Mouse (Mus musculus): ENCODE data around the gene Arhgap9. TPM values are rescaled to one million over a fixed set of nuclear protein-coding genes. Genes with fewer than 3 reads are reported as not detected.
"Not testable (repeated sequence)": the region's sequence is repeated elsewhere in the genome, so short reads cannot be mapped to it uniquely, and the experiment has no call there.

The Arhgap9 gene
- polyA plus RNA-seq, 1 experiment from 2014 or later, result 13.5 TPM

DNA sequence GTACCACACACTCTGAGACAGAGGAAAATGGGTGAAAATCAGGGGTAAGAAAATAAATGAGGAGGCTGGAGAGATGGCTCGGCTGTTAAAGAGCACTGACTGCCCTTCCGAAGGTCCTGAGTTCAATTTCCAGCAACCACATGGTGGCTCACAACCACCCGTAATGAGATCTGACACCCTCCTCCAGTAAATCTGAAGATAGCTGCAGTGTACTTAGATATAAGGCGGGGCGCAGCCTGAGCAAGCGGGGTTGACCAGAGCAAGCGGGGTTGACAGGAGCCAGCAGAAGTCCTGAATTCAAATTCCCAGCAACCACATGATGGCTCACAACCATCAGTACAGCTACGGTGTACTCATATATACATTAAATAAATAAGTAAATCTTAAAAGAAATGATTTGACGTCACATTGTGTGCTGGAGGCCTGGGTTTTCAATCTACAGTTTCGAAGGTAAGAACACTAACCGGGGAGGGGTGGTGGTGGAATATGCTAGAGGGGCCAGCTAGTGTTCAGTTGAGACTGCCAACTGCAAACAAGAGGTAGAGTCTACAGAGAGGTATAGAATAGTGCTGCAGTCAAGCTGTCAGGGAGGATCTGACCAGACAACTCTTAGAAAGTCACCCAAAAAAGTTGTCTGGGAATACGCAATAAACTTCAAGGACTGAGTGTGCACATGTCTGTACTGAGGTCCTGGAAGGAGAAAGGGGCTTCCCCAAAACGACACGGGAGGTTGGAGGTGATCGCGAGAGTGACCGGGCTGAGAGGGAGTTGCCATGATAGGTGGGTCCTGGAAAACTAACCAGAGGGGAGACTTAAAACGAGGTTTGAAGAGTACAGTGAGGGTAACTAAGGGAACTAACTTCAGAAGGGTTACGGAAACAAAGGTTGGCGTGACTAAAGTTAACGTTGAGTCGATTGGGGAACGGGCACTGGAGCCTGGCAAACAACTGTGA, 11.0 kb upstream of the Arhgap9 start:
- TF ChIP-seq CTCF (IDR thresholded peaks at IDR 0.05; ENCODE audit: low read depth) (no peak), EP300 (IDR thresholded peaks at IDR 0.05; ENCODE audit: low read depth) (no peak; the same call in 1 of the 2 replicates)
- WGBS (ENCODE audit: insufficient replicate concordance), result 25% methylated on average over 23 of the region's 23 CpGs

DNA sequence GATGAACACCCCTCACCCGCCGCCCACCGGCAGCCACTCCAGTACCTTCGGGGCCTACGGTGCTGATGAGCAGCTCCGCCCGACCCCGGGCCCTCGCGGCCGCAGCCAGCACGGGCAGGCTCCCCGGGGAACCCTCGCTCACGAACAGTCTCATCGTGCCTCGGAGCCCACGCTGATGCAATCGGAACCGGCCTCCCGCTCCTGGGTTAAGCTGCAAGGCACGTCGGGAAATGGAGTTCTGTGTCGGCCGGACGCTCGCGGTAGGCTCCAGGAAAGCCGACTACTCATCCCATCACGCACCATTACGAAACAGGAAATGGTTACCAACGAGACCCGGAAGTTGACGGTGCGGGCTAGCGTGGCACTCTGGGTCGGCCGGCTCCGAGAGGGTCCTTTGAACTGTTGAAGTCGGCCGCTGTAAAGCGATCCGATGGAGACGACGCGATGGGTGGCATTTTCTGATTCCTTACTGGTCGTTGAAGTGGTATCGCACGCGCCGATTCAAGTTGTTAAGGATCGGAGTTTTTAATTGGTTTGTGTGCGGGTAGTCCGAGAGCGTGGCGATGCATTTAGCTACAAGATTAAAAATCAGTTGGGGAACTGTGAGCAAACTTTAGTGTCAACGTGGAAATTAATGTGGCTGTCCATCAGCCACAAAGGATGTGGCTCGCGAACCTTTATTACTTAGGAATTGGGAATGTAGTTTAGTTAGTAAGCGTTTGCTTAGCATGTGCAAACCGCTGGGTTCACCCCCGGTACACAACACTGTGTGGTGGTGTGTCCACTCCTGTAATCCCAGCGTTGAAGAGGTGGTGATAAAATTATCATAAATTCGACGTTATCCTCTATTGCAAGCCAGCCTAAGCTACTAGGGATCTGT, 10.0 kb upstream of the Arhgap9 start, which contains the start of gene Mars:
Gene Mars, minus strand, starts transcription at position 311 of the 880 bp plus-strand sequence.
- DNase-seq (peak; percentile 92), ATAC-seq (peak; percentile 95)
- H3K9ac ChIP-seq (replicated peaks), result peak within 1 kb of the TSS; percentile 90
- peak within 1 kb of the TSS; percentile 94 for H3K4me2 ChIP-seq (ENCODE audit: low read depth, low read length)
- under 1% methylated on average over 65 of the region's 65 CpGs for WGBS (ENCODE audit: insufficient replicate concordance)
- H3K27ac ChIP-seq (ENCODE audit: low read depth), result peak within 1 kb of the TSS; percentile 90
- peaks cover 19% of the 10 kb centered on the region for H3K4me1 ChIP-seq (ENCODE audit: insufficient read depth)
- H3K27me3 ChIP-seq (ENCODE audit: insufficient read depth, low read length), result no peaks in the 10 kb centered on the region
- peaks cover 29% of the 10 kb centered on the region for H3K36me3 ChIP-seq (replicated peaks; ENCODE audit: insufficient read depth, low read length)
- H3K9me3 ChIP-seq (ENCODE audit: low read length), result no peaks in the 10 kb centered on the region
- H3K4me3 ChIP-seq (ENCODE audit: low read depth, low read length), result peak within 1 kb of the TSS; percentile 87
- TF ChIP-seq EP300 (IDR thresholded peaks at IDR 0.05; ENCODE audit: low read depth), result peak; percentile 78
- TF ChIP-seq CTCF (IDR thresholded peaks at IDR 0.05; ENCODE audit: low read depth), result no peak

More for the DNA sequence above, 11.0 kb upstream of the Arhgap9 start:
- Histone ChIP-seq H3K4me2 (ENCODE audit: low read depth, low read length) (peak overlapping the region; percentile 94), H3K27ac (ENCODE audit: low read depth) (peak overlapping the region; percentile 90), H3K36me3 (replicated peaks; ENCODE audit: insufficient read depth, low read length) (peaks cover 38% of the 10 kb centered on the region), H3K27me3 (ENCODE audit: insufficient read depth, low read length) (no peaks in the 10 kb centered on the region), H3K9ac (replicated peaks) (peak overlapping the region; percentile 90), H3K4me1 (ENCODE audit: insufficient read depth) (peaks cover 19% of the 10 kb centered on the region), H3K4me3 (ENCODE audit: low read depth, low read length) (peak overlapping the region; percentile 87), H3K9me3 (ENCODE audit: low read length) (no peaks in the 10 kb centered on the region)
- DNase-seq (peak; percentile 70), ATAC-seq (peak; percentile 75)

GRCm38 (mm10) chr10:127312356-127312676, 9.4 kb upstream of the Arhgap9 start:
- peak overlapping the region; percentile 94 for H3K4me2 ChIP-seq (ENCODE audit: low read depth, low read length)
- peaks cover 23% of the 10 kb centered on the region for H3K36me3 ChIP-seq (replicated peaks; ENCODE audit: insufficient read depth, low read length)
- H3K4me1 ChIP-seq (ENCODE audit: insufficient read depth), result peaks cover 19% of the 10 kb centered on the region
- WGBS (ENCODE audit: insufficient replicate concordance), result 5% methylated on average over 4 of the region's 4 CpGs
- H3K27me3 ChIP-seq (ENCODE audit: insufficient read depth, low read length), result no peaks in the 10 kb centered on the region
- DNase-seq (peak; percentile 86), ATAC-seq (peak; percentile 52)
- peak overlapping the region; percentile 90 for H3K9ac ChIP-seq (replicated peaks)
- no peaks in the 10 kb centered on the region for H3K9me3 ChIP-seq (ENCODE audit: low read length)
- no peak for TF ChIP-seq EP300 (IDR thresholded peaks at IDR 0.05; ENCODE audit: low read depth)
- TF ChIP-seq CTCF (IDR thresholded peaks at IDR 0.05; ENCODE audit: low read depth), result peak; percentile 97
- peak overlapping the region; percentile 87 for H3K4me3 ChIP-seq (ENCODE audit: low read depth, low read length)
- peak overlapping the region; percentile 90 for H3K27ac ChIP-seq (ENCODE audit: low read depth)

DNA sequence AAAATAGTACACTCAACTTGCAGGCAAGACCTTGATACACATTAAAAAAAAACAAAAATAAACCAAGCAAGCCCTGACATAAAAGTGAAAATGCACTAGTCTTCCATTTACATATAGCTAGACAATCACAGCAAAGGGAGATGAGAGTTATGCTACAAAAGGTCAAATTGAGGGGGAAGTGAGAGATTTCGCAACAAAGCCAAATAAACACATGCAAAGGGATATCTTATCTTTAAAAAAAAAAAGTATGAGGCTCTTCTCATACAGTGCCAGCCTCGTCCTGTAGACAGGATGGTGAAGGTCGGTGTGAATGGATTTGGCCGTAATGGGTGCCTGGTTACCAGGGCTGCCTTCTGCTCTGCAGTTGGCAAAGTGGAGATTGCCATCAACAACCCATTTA, 8.9 kb upstream of the Arhgap9 start:
- H3K4me1 ChIP-seq (ENCODE audit: insufficient read depth), result peaks cover 19% of the 10 kb centered on the region
- peak overlapping the region; percentile 90 for H3K27ac ChIP-seq (ENCODE audit: low read depth)
- H3K9ac ChIP-seq (replicated peaks), result 0 out of 2 replicates have a peak overlapping the region, but pooled peaks have one; percentile 8
- no peak overlapping the region for H3K4me3 ChIP-seq (ENCODE audit: low read depth, low read length)
- no peaks in the 10 kb centered on the region for H3K9me3 ChIP-seq (ENCODE audit: low read length)
- no peaks in the 10 kb centered on the region for H3K27me3 ChIP-seq (ENCODE audit: insufficient read depth, low read length)
- peak overlapping the region; percentile 94 for H3K4me2 ChIP-seq (ENCODE audit: low read depth, low read length)
- peaks cover 18% of the 10 kb centered on the region for H3K36me3 ChIP-seq (replicated peaks; ENCODE audit: insufficient read depth, low read length)
- TF ChIP-seq CTCF (IDR thresholded peaks at IDR 0.05; ENCODE audit: low read depth) (no peak), EP300 (IDR thresholded peaks at IDR 0.05; ENCODE audit: low read depth) (no peak)
- WGBS (ENCODE audit: insufficient replicate concordance), result 29% methylated on average over 4 of the region's 4 CpGs
- DNase-seq (no peak), ATAC-seq (no peak)

- not testable (repeated sequence) for H3K27me3 ChIP-seq (ENCODE audit: insufficient read depth, low read length); H3K4me2 ChIP-seq (ENCODE audit: low read depth, low read length); ATAC-seq; H3K9me3 ChIP-seq (ENCODE audit: low read length); H3K9ac ChIP-seq (replicated peaks); DNase-seq; H3K27ac ChIP-seq (ENCODE audit: low read depth); H3K4me3 ChIP-seq (ENCODE audit: low read depth, low read length)
- WGBS (ENCODE audit: insufficient replicate concordance), result 92% methylated on average over 5 of the region's 5 CpGs
- Histone ChIP-seq H3K36me3 (replicated peaks; ENCODE audit: insufficient read depth, low read length) (peaks cover 11% of the 10 kb centered on the region), H3K4me1 (ENCODE audit: insufficient read depth) (peaks cover 19% of the 10 kb centered on the region)
Measured at GRCm38 (mm10) chr10:127313516-127313915, 8.2 kb upstream of the Arhgap9 start.

- not testable (repeated sequence) for H3K4me3 ChIP-seq (ENCODE audit: low read depth, low read length); H3K4me2 ChIP-seq (ENCODE audit: low read depth, low read length); H3K27ac ChIP-seq (ENCODE audit: low read depth); H3K9ac ChIP-seq (replicated peaks); H3K9me3 ChIP-seq (ENCODE audit: low read length); ATAC-seq; H3K27me3 ChIP-seq (ENCODE audit: insufficient read depth, low read length); DNase-seq; H3K36me3 ChIP-seq (replicated peaks; ENCODE audit: insufficient read depth, low read length)
- H3K4me1 ChIP-seq (ENCODE audit: insufficient read depth), result peaks cover 17% of the 10 kb centered on the region
- 64% methylated on average over 1 of the region's 1 CpGs for WGBS (ENCODE audit: insufficient replicate concordance)
- peak; percentile 16 for TF ChIP-seq CTCF (IDR thresholded peaks at IDR 0.05; ENCODE audit: low read depth)
Measured at GRCm38 (mm10) chr10:127314950-127315349, 6.8 kb upstream of the Arhgap9 start.
